In the genomic region with DNA sequence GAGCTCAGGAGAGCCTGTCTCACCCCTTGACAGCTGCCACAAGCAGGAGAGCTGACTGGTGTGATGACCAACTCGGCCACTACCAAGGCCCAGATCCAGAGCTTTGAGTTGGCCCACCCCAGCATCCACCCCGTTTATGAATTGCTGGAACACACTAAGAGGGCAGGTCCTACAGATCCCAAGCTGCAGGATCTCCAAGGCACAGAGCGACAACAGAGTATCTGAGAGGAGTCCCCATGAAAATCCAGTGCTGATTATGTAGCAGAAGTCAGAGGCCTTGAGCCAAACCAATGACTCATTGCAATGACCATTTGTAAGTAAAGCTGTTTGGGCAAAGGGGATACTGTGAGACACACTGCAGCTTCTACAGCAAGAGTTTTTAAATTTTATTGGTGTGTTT, we compare ENCODE assay signal across 15 mouse cellular contexts. TPM values are rescaled to one million over a fixed set of nuclear protein-coding genes. Genes with fewer than 3 reads are reported as not detected.
DNase-seq lines count a peak whose midpoint lies in the region; ATAC-seq and TF ChIP-seq lines count a peak whose summit lies in the region.
"Had no signal": no experiment of that assay in that cellular context is flagged by ENCODE, and none has a peak within 500 bp of the region (broad histone marks: within the 10 kb centered on the region; RNA-seq: fewer than 3 reads in every experiment).

No protein-coding gene starts in this region.

- peak; percentile 55 to 81 for DNase-seq in cerebellum, adult 2 months
- no peak for DNase-seq in cerebellum, postnatal 14 days
- peak; percentile 59 for DNase-seq in midbrain, embryonic 11.5 days (ENCODE audit: low spot score, missing footprints)
- DNase-seq in cerebellum, adult 8-10 months: peak; percentile 48
- DNase-seq in heart, postnatal 4 days: peak; percentile 10
- no peak for DNase-seq in T-cell, adult 2 months (ENCODE audit: low spot score)
- DNase-seq in c-Kit-positive CD71-positive TER-119-positive erythroid progenitor cells, embryonic 14.5 days (ENCODE audit: low spot score): no peak

- H3K27me3 ChIP-seq in cerebellum, adult 2 months (ENCODE audit: control insufficient read depth, insufficient read depth, low read length): no peaks in the 10 kb centered on the region
- H3K27me3 ChIP-seq in midbrain, embryonic 11.5 days (ENCODE audit: control insufficient read depth, insufficient read depth, low read length): no peaks in the 10 kb centered on the region
- no peaks in the 10 kb centered on the region for H3K27me3 ChIP-seq in midbrain, embryonic 16.5 days (ENCODE audit: control insufficient read depth, insufficient read depth, low read depth, low read length)
- H3K27me3 ChIP-seq: heart, embryonic 15.5 days; limb, embryonic 12.5 days; lung, embryonic 15.5 days; Patski; stomach, embryonic 15.5 days had no signal

- no peak for TF ChIP-seq POLR2A in cerebellum, adult 2 months (IDR thresholded peaks at IDR 0.05; ENCODE audit: borderline replicate concordance, insufficient read depth, low read length)

- H3K4me2 ChIP-seq in midbrain, embryonic 11.5 days: no peak overlapping the region
- H3K4me2 ChIP-seq in midbrain, embryonic 16.5 days (ENCODE audit: low read length): no peak overlapping the region
- H3K4me2 ChIP-seq: heart, embryonic 15.5 days; limb, embryonic 12.5 days; lung, embryonic 15.5 days; stomach, embryonic 15.5 days had no signal

- H3K4me1 ChIP-seq in cerebellum, adult 2 months (ENCODE audit: control insufficient read depth, insufficient read depth, low read length): peaks cover 17% of the 10 kb centered on the region
- no peaks in the 10 kb centered on the region for H3K4me1 ChIP-seq in midbrain, embryonic 11.5 days (ENCODE audit: control insufficient read depth, insufficient read depth, low read length)
- peaks cover 16% of the 10 kb centered on the region for H3K4me1 ChIP-seq in midbrain, embryonic 16.5 days (ENCODE audit: control insufficient read depth, insufficient read depth, low read length)
- H3K4me1 ChIP-seq: limb, embryonic 12.5 days; stomach, embryonic 15.5 days had no signal

- WGBS in cerebellum, adult 2 months: 14% methylated on average over 3 of the region's 3 CpGs
- WGBS in midbrain, embryonic 11.5 days: 90% methylated on average over 3 of the region's 3 CpGs
- WGBS in midbrain, embryonic 16.5 days: 95% methylated on average over 3 of the region's 3 CpGs

- H3K9ac ChIP-seq in midbrain, embryonic 11.5 days (ENCODE audit: low read length): no peak overlapping the region
- H3K9ac ChIP-seq in midbrain, embryonic 16.5 days (ENCODE audit: low read depth, low read length): no peak overlapping the region
- H3K9ac ChIP-seq: heart, embryonic 15.5 days; limb, embryonic 12.5 days; lung, embryonic 15.5 days; stomach, embryonic 15.5 days had no signal

- no peak for TF ChIP-seq CTCF in cerebellum, adult 2 months (IDR thresholded peaks at IDR 0.05; ENCODE audit: borderline replicate concordance, insufficient read depth, low read depth, low read length)

- ATAC-seq in midbrain, embryonic 11.5 days (ENCODE audit: low FRiP score): no peak
- no peak for ATAC-seq in midbrain, embryonic 16.5 days
- ATAC-seq: hindbrain, postnatal 0 days; Patski had no signal

- peak overlapping the region; percentile 86 for H3K27ac ChIP-seq in cerebellum, adult 2 months (ENCODE audit: insufficient read depth, low read length)
- H3K27ac ChIP-seq in midbrain, embryonic 11.5 days (ENCODE audit: low read depth, low read length): no peak overlapping the region
- H3K27ac ChIP-seq in midbrain, embryonic 16.5 days (ENCODE audit: low read length): no peak overlapping the region
- H3K27ac ChIP-seq: heart, embryonic 15.5 days; hindbrain, postnatal 0 days; limb, embryonic 12.5 days; lung, embryonic 15.5 days; midbrain, embryonic 10.5 days; stomach, embryonic 15.5 days had no signal

- no peaks in the 10 kb centered on the region for H3K9me3 ChIP-seq in midbrain, embryonic 11.5 days (ENCODE audit: control insufficient read depth, low read length)
- no peaks in the 10 kb centered on the region for H3K9me3 ChIP-seq in midbrain, embryonic 16.5 days (replicated peaks; ENCODE audit: control insufficient read depth, low read length, poor library complexity, severe bottlenecking)
- H3K9me3 ChIP-seq: heart, embryonic 15.5 days; limb, embryonic 12.5 days; lung, embryonic 15.5 days; midbrain, embryonic 10.5 days; stomach, embryonic 15.5 days had no signal

- H3K4me3 ChIP-seq in cerebellum, adult 2 months (replicated peaks; ENCODE audit: insufficient read depth, low read depth, low read length): no peak overlapping the region
- no peak overlapping the region for H3K4me3 ChIP-seq in midbrain, embryonic 11.5 days (ENCODE audit: low read depth, low read length)
- H3K4me3 ChIP-seq in midbrain, embryonic 16.5 days (ENCODE audit: low read depth, low read length): no peak overlapping the region
- H3K4me3 ChIP-seq: heart, embryonic 15.5 days; limb, embryonic 12.5 days; lung, embryonic 15.5 days; midbrain, embryonic 10.5 days; stomach, embryonic 15.5 days had no signal

- H3K36me3 ChIP-seq in midbrain, embryonic 11.5 days (ENCODE audit: control insufficient read depth, insufficient read depth, low read length): no peaks in the 10 kb centered on the region
- H3K36me3 ChIP-seq in midbrain, embryonic 16.5 days (ENCODE audit: control insufficient read depth, insufficient read depth, low read length): no peaks in the 10 kb centered on the region
- H3K36me3 ChIP-seq: heart, embryonic 15.5 days; lung, embryonic 15.5 days; stomach, embryonic 15.5 days had no signal

RNA-seq across cellular contexts. Expression of gene Map2k4, which starts 44.2 kb away (rescaled TPM):
- 122 and 130 TPM in 2 replicates for polyA plus RNA-seq in cerebellum, adult 2 months (2012; rRNA removed)
- polyA plus RNA-seq in midbrain, embryonic 11.5 days (2014; fragmentation: Nextera tagmentation; extraction: Ambion mirVana): 85.2 and 86.8 TPM in 2 replicates
- polyA plus RNA-seq in midbrain, embryonic 16.5 days (2015; fragmentation: Nextera tagmentation; extraction: Ambion mirVana): 95.8 and 109 TPM in 2 replicates
- total RNA-seq in heart, postnatal 4 days (2021): 10 to 100 TPM; 59.3 to 60.8 TPM

Comparison
In these comparisons a context has a peak if more than half of its experiments do, and no peak if none do; other contexts are left out.
1. DNase-seq: peak in cerebellum, adult 2 months (2 of 2), midbrain, embryonic 11.5 days (single experiment), cerebellum, adult 8-10 months (single experiment) and heart, postnatal 4 days (single experiment); none in cerebellum, postnatal 14 days (0 of 2), T-cell, adult 2 months (single experiment) and c-Kit-positive CD71-positive TER-119-positive erythroid progenitor cells, embryonic 14.5 days (single experiment).